ENCODE assay signal across 13 mouse cellular contexts in the genomic region with DNA sequence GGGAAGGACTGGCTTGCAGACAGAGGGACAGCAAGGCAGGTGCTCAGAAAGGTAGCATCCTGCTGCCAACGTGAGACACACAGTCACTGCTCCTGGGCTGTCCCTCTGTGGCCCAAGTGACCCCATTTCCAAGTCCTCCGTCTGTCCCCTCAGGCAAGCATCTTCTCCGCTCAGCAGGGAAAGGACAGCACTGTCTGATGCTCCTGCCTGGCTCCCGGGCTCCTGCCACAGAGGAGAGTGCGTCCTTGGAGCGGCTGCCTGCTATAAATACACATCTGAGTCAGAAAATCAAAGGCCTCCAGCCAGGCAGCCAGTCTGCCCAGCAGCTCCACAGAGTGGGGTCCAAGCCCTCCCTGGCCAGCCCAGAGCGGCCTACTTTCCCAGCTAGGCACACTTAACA. TPM values are rescaled to one million over a fixed set of nuclear protein-coding genes. Genes with fewer than 3 reads are reported as not detected.
DNase-seq lines count a peak whose midpoint lies in the region; ATAC-seq and TF ChIP-seq lines count a peak whose summit lies in the region.
"Had no signal": no experiment of that assay in that cellular context is flagged by ENCODE, and none has a peak within 500 bp of the region (broad histone marks: within the 10 kb centered on the region; RNA-seq: fewer than 3 reads in every experiment).

No protein-coding gene starts in this region.

- H3K9ac ChIP-seq in lung, postnatal 0 days (replicated peaks; ENCODE audit: low read depth) = no peak overlapping the region
- H3K9ac ChIP-seq: intestine, embryonic 15.5 days; stomach, embryonic 15.5 days had no signal

- no peaks in the 10 kb centered on the region for H3K36me3 ChIP-seq in lung, postnatal 0 days (ENCODE audit: insufficient read depth, low read length)
- H3K36me3 ChIP-seq in embryonic facial prominence, embryonic 10.5 days (replicated peaks) = no peaks in the 10 kb centered on the region
- H3K36me3 ChIP-seq: intestine, embryonic 15.5 days; stomach, embryonic 15.5 days had no signal

- no peak overlapping the region for H3K4me2 ChIP-seq in lung, postnatal 0 days (replicated peaks; ENCODE audit: low read depth, low read length)
- H3K4me2 ChIP-seq: intestine, embryonic 15.5 days; midbrain, embryonic 11.5 days; stomach, embryonic 15.5 days had no signal

- H3K4me1 ChIP-seq in lung, postnatal 0 days (ENCODE audit: insufficient read depth, low read depth, low read length) = no peaks in the 10 kb centered on the region; the same call in 1 of the 2 replicates
- 0 out of 2 replicates have a peak, but pooled peaks cover 2% of the 10 kb centered on the region for H3K4me1 ChIP-seq in embryonic facial prominence, embryonic 10.5 days
- H3K4me1 ChIP-seq: intestine, embryonic 15.5 days; stomach, embryonic 15.5 days had no signal

- DNase-seq in lung, postnatal 0 days (ENCODE audit: low spot score) = no peak
- DNase-seq in lung, postnatal 36 days = no peak
- peak; percentile 98 for DNase-seq in brain, adult 2 months (ENCODE audit: low read depth, low spot score)
- peak; percentile 65 to 83 for DNase-seq in heart, adult 18-20 months
- peak; percentile 75 for DNase-seq in heart, postnatal 4 days
- no peak for DNase-seq in kidney, postnatal 36 days
- no peak for DNase-seq in embryonic facial prominence, embryonic 10.5 days (ENCODE audit: low spot score)
- DNase-seq: layer of hippocampus, adult 9-11 months had no signal

- H3K27me3 ChIP-seq in lung, postnatal 0 days (replicated peaks; ENCODE audit: insufficient read depth, low read length) = no peaks in the 10 kb centered on the region
- no peaks in the 10 kb centered on the region for H3K27me3 ChIP-seq in embryonic facial prominence, embryonic 10.5 days (replicated peaks; ENCODE audit: low read depth, poor library complexity, severe bottlenecking)
- H3K27me3 ChIP-seq: intestine, embryonic 15.5 days; stomach, embryonic 15.5 days had no signal

- 74% methylated on average over 7 of the region's 7 CpGs for WGBS in lung, postnatal 0 days
- 64% methylated on average over 7 of the region's 7 CpGs for WGBS in embryonic facial prominence, embryonic 10.5 days

- H3K27ac ChIP-seq in lung, postnatal 0 days (ENCODE audit: low read length) = peak overlapping the region; percentile 69
- no peak overlapping the region for H3K27ac ChIP-seq in embryonic facial prominence, embryonic 10.5 days (replicated peaks)
- H3K27ac ChIP-seq: intestine, embryonic 15.5 days; stomach, embryonic 15.5 days had no signal

- H3K4me3 ChIP-seq in lung, postnatal 0 days (ENCODE audit: low read depth, low read length) = no peak overlapping the region
- no peak overlapping the region for H3K4me3 ChIP-seq in embryonic facial prominence, embryonic 10.5 days
- H3K4me3 ChIP-seq: erythroblast, embryonic 14.5 days; intestine, embryonic 15.5 days; stomach, embryonic 15.5 days had no signal

- no peaks in the 10 kb centered on the region for H3K9me3 ChIP-seq in lung, postnatal 0 days (ENCODE audit: low read length)
- no peaks in the 10 kb centered on the region for H3K9me3 ChIP-seq in embryonic facial prominence, embryonic 10.5 days
- H3K9me3 ChIP-seq: intestine, embryonic 15.5 days; stomach, embryonic 15.5 days had no signal

- no peak for TF ChIP-seq EP300 in lung, postnatal 0 days (IDR thresholded peaks at IDR 0.05)

- no peak for TF ChIP-seq CTCF in lung, postnatal 0 days (IDR thresholded peaks at IDR 0.05)

- no peak for ATAC-seq in lung, postnatal 0 days
- no peak for ATAC-seq in inflammation-experienced regulatory T-cells, adult 6 months
- ATAC-seq: intestine, embryonic 15.5 days had no signal

RNA-seq across cellular contexts. Expression of a gene that starts 38.4 kb away (rescaled TPM):
- 25.3 and 30.1 TPM in 2 replicates for polyA plus RNA-seq in lung, postnatal 0 days (2015; fragmentation: Nextera tagmentation; extraction: Ambion mirVana)
- total RNA-seq in heart, adult 18-20 months (2021) = 10 to 100 TPM; 12.2 to 12.7 TPM
- 10 to 100 TPM; 20.9 to 23.3 TPM for total RNA-seq in heart, postnatal 4 days (2021)
- under 1 TPM; 0.55 to 0.74 (median 0.63) TPM for polyA plus RNA-seq in inflammation-experienced regulatory T-cells, adult 6 months (2017; shearing (Covaris generic))
- polyA plus RNA-seq in embryonic facial prominence, embryonic 10.5 days (2016; fragmentation: Nextera tagmentation; extraction: Ambion mirVana) = 5.1 and 6.8 TPM in 2 replicates
- polyA plus RNA-seq: erythroblast, embryonic 14.5 days had no signal

RNA-seq across cellular contexts. Expression of a gene that starts 59.1 kb away (rescaled TPM):
- 26.8 and 27.2 TPM in 2 replicates for polyA plus RNA-seq in lung, postnatal 0 days (2015; fragmentation: Nextera tagmentation; extraction: Ambion mirVana)
- 10 to 100 TPM in 1 of 2 experiments, 1 to 10 TPM in 1; 8.3 to 10.5 TPM for total RNA-seq in heart, adult 18-20 months (2021)
- 10 to 100 TPM; 12.6 to 13.2 TPM for total RNA-seq in heart, postnatal 4 days (2021)
- 10 to 100 TPM; 13.7 to 16.1 (median 15.1) TPM for polyA plus RNA-seq in inflammation-experienced regulatory T-cells, adult 6 months (2017; shearing (Covaris generic))
- 43.9 and 46.9 TPM in 2 replicates for polyA plus RNA-seq in embryonic facial prominence, embryonic 10.5 days (2016; fragmentation: Nextera tagmentation; extraction: Ambion mirVana)

Comparison
In these comparisons a context has a peak if more than half of its experiments do, and no peak if none do; other contexts are left out.
1. DNase-seq: peak in brain, adult 2 months (single experiment), heart, adult 18-20 months (2 of 2) and heart, postnatal 4 days (single experiment); none in lung, postnatal 0 days (single experiment), lung, postnatal 36 days (single experiment), kidney, postnatal 36 days (0 of 2) and embryonic facial prominence, embryonic 10.5 days (single experiment).